Mouse (Mus musculus) lung, adult 2 months (tissue): ENCODE measurements around the gene Osbpl9. TPM values are rescaled to one million over a fixed set of nuclear protein-coding genes. Genes with fewer than 3 reads are reported as not detected.
A peak's percentile ranks its signal among the peaks of the same experiment; 100 is the strongest.

Source experiments
- DNase-seq: peaks from one replicate; pipeline ENCODE4 v3.0.0; 2022
- H3K4me1 ChIP-seq: fragments of 200-500 bp; 2 replicates; pipeline ENCODE4 v1.6.1; 2011; ENCODE audit warnings: low read length; ENCODE audit not compliant: control insufficient read depth, insufficient read depth
- H3K4me3 ChIP-seq: fragments of 200-500 bp; replicated peaks from 2 replicates; pipeline ENCODE3; 2011; ENCODE audit warnings: low read depth, mild to moderate bottlenecking, control low read depth, low read length; ENCODE audit errors: extremely low read depth
- CTCF ChIP-seq: fragments of 200-500 bp; IDR thresholded peaks from 2 replicates; pipeline ENCODE4 v1.5.1; 2011; ENCODE audit warnings: mild to moderate bottlenecking, low read length, control low read depth; ENCODE audit not compliant: insufficient read depth
- POLR2A ChIP-seq: fragments of 200-500 bp; IDR thresholded peaks from 2 replicates; pipeline ENCODE4 v1.6.1; 2011; ENCODE audit warnings: low read depth, mild to moderate bottlenecking, control low read depth, low read length, borderline replicate concordance; ENCODE audit errors: extremely low read depth
- WGBS: fragments of 180-500 bp; shearing (Covaris S2); methylation state at CpG from one replicate; pipeline ENCODE4 v1.1.7; 2018; 5-methylcytosine and 5-hydroxymethylcytosine counted together
- polyA plus RNA-seq: library from polyadenylated mRNA; depleted of rRNA; stranded (reverse); fragments of >200 nt; gene quantifications from 2 replicates; pipeline ENCODE4 v1.2.3, GENCODE M21; 2012

The Osbpl9 gene
- polyA plus RNA-seq, 1 experiment: 167 TPM

DNA sequence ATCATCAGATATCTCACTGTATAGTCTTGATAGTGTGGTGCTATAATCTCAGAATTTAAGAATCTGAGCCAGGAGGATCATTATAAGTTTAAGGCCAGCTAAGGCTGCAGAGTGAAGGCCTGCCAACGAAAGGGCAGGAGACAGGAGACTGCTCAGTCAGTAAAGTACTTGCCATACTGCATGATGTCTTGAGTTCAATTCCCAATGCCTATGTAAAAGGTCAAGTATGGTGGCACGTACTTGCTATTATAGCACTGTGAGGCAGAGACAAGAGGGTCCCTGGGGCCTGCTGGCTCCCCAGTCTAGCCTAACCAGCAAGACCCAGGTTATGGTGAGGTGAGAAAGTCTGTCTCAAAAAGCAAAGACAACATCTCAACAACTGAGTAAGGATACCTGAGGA lies 32.1 kb upstream of the Osbpl9 start, which contains the start of gene Calr4:
Gene Calr4, plus strand, starts transcription at position 301 of the 400 bp plus-strand sequence.
- WGBS: 79% methylated on average over 2 of the region's 2 CpGs
- Histone ChIP-seq H3K4me1 (no peaks in the 10 kb centered on the region), H3K4me3 (no peak within 1 kb of the TSS)
- TF ChIP-seq POLR2A: no peak
- no peak for TF ChIP-seq CTCF
- DNase-seq: no peak

DNA sequence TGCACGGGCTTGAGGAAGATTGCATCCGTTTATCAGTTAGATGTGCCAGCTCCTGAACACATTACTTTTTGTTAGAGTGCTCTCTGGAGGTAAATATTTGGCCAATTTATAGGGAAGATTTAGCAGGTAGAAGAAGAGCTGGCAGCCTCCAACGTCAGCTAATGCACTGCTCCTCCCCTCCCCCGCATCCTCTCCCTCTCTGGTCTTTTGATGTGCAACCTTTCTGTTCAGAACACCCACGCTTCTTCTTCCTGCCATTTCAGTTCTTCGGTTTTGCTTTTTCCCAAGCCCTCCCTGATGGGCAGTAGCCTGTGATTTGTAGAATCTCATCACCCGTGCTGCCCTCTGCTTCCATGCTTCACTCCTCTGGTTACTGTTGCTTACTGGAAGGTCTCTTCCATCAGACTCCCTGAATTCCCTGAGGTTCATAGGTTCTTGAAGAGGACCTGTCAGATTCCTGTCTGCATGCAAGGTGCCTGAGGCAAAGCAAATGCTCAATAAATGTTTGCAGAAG lies 27.8 kb upstream of the Osbpl9 start:
- no peak overlapping the region for H3K4me3 ChIP-seq
- peaks cover 7% of the 10 kb centered on the region for H3K4me1 ChIP-seq
- WGBS: 47% methylated on average over 7 of the region's 7 CpGs
- no peak for DNase-seq
- TF ChIP-seq POLR2A (no peak), CTCF (no peak)

DNA sequence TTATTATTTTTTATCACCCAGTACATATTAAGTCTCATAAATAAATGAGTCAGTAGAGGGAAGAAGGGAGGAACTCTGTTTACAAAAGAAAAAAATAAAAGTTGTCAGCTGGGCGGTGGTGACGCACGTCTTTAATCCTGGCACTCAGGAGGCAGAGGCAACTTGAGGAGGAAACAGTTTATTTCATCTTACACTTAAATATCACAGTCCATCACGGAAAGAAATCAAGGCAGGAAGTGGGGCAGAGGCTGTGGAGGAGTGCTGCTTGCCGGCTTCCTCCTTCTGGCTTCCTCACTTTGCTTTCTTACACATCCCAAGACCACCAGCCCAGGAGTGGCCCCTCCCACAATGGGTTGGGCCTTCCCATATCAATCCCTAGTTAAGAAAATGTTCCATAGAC lies 24.0 kb upstream of the Osbpl9 start:
- no peak for DNase-seq
- no peak for TF ChIP-seq POLR2A
- no peak for TF ChIP-seq CTCF
- H3K4me1 ChIP-seq: peaks cover 9% of the 10 kb centered on the region
- H3K4me3 ChIP-seq: no peak overlapping the region
- 27% methylated on average over 5 of the region's 5 CpGs for WGBS

DNA sequence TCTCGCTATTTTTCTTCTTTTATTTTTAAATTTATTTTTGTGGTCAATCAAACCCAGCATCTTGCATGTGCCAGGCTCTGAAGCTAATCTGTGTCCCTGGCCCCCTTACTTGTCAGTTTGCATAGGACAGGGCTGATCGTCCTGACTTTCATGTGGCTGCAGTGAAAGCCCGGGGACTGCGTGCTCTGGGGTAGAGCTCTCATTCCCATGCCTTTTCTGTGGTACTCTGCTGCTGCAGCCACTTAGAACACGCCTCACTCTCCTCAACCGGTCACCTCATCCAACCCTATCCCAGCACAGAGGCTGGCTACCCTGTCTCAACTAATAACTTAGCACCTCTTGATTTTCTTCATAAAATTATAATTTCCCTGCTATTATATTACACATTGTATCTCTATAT lies 23.5 kb upstream of the Osbpl9 start:
- WGBS: 59% methylated on average over 6 of the region's 6 CpGs
- TF ChIP-seq POLR2A (no peak), CTCF (no peak)
- Histone ChIP-seq H3K4me3 (no peak overlapping the region), H3K4me1 (peaks cover 9% of the 10 kb centered on the region)
- DNase-seq: no peak

DNA sequence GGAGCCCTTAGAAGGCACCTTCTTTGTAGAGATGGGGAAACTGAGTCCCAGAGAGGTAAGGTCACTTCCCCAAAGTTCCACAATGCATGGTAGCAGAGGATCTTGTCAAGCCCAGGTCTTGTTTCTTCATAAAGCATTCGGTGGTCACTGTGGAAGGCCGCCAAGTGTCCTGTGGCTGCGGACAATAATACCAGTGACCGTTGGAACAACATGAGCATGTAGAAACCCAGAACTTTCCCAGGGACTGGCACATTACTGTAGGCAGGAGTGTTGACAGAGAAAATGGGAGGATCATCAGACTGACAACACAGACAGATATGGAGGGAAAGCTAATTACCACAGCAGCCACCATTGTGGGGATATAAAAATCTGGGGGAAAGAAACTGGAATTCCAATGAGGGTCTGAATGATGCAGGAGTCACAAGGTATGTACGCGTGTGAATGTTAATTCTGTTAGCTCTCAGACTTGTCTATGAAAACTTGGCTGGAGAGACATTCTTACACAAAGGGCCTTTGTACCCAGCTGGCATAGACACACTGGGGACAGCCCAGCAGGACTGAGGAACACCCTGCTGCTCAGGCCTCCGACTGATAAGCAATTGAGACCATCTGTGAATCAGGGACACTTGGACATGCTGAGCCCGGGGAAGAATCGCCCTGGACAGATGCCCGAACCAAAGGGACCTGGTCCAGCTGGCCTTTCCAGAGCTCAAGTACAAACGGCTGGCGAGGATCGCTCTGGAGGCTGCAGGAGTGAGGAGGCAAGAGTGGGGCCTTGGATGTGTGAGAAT lies 22.9 kb upstream of the Osbpl9 start:
- H3K4me1 ChIP-seq: peaks cover 9% of the 10 kb centered on the region
- no peak overlapping the region for H3K4me3 ChIP-seq
- TF ChIP-seq CTCF: no peak
- no peak for TF ChIP-seq POLR2A
- peak; percentile 40 for DNase-seq
- 45% methylated on average over 13 of the region's 13 CpGs for WGBS

DNA sequence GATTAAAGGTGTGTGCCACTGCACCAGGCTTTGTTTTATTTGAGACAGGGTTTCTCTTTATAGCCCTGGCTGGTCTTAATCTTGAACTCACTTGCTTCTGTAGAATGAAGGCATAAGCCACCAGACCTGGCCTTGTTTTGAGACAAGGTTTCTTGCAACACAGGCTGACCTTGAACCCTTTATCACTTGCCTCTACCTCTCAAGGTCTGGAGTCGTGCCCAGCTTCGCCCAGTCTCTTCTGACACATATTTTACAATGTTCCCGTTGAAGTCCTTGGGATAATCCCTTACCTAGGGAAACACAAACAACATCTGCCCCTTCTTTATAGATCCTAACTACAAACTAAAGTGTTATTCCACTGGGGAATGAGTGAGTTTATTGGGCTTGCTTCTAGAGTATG lies 19.9 kb upstream of the Osbpl9 start:
- WGBS: 70% methylated on average over 3 of the region's 3 CpGs
- no peak for DNase-seq
- no peak for TF ChIP-seq CTCF
- TF ChIP-seq POLR2A: no peak
- no peak overlapping the region for H3K4me3 ChIP-seq
- H3K4me1 ChIP-seq: peaks cover 9% of the 10 kb centered on the region

DNA sequence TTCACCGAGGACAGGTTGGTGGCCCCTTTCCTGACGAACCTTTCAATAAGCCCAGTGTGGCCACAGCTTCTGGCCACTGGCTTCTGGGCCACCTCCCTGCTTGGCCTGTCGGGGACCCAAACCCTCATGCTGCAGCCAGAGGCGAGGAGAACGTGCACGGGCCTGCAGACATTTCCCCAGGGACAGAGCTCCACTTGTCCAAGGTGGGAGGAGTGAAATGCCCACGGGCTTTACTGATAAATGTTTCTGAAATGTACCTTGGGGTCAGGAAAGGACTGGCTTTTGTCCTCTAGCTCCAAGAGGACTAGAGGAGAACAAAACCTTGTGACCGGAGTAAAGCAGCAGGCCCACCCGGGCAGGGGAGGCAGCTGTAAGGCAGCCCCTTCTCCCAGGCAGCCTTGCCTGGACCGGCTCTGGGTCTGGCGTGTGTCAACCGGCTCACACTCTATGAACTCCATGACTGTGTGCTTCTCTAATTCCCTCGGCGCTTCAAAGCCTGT lies 18.4 kb upstream of the Osbpl9 start:
- DNase-seq: no peak
- TF ChIP-seq POLR2A (no peak), CTCF (no peak)
- Histone ChIP-seq H3K4me1 (peaks cover 3% of the 10 kb centered on the region), H3K4me3 (no peak overlapping the region)
- 82% methylated on average over 14 of the region's 14 CpGs for WGBS

DNA sequence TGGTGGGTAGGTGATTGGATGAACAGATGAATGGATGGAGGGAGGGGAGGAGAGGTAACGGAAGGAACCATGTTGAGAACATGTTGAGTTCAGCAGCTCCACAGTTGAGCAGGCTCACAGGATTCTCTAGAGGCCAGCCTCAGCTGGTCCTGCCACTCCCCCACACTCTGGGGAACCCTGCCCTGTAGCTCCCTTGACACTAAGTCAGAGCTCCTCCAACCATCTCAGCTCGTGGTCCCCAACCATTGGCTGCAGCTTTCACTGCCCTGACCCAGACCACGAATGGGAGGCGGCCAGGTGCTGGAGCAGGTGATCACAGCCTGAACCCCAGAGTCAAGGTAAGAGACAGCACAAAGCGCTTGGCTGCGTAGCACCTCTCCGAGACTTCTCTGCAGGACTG lies 15.9 kb upstream of the Osbpl9 start:
- DNase-seq: no peak
- TF ChIP-seq POLR2A (no peak), CTCF (no peak)
- Histone ChIP-seq H3K4me1 (no peaks in the 10 kb centered on the region; the same call in 1 of the 2 replicates), H3K4me3 (no peak overlapping the region)
- WGBS: 82% methylated on average over 7 of the region's 7 CpGs

DNA sequence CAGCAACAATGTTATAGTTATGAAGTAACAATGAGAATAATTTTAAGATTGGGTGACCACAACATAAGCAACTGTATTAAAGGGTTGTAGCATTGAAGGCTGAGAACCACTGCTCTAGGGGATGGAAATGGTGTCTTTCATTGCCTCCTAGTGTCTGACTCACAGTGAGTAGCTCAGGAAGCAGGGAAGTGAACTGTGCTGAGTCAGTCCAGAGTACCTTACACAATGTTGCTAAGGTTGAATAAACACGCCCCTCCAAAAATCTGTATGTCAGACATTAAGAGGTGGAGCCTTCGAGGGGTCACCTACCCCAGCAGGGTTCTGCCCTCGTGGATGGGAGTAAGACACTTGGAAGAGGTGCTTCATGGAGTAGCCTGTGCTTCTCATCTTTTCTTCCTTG lies 11.9 kb upstream of the Osbpl9 start:
- Histone ChIP-seq H3K4me1 (no peaks in the 10 kb centered on the region; the same call in 1 of the 2 replicates), H3K4me3 (no peak overlapping the region)
- WGBS: 75% methylated on average over 3 of the region's 3 CpGs
- DNase-seq: no peak
- TF ChIP-seq CTCF: no peak
- no peak for TF ChIP-seq POLR2A

DNA sequence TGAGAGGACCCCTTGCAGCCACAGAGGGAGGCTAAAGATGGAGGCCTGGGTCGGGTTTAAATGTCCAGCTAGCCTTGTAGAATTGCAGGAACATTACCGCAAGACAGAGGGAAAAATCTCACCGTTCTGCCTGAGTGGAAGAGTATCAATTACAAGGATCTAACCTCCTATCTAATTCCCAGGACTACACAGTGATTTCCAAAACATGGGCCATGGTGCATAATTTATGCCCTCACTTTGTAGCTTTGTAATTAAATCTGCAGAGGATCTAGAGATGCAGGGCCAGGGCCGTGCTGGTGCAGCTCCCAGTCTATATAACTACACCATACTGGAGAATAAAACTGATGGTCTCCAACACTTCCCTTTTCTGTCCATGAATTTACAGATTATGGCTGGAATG lies 8.8 kb upstream of the Osbpl9 start:
- TF ChIP-seq CTCF: no peak
- TF ChIP-seq POLR2A: no peak
- WGBS: 83% methylated on average over 4 of the region's 4 CpGs
- Histone ChIP-seq H3K4me3 (no peak overlapping the region), H3K4me1 (no peaks in the 10 kb centered on the region; the same call in 1 of the 2 replicates)
- DNase-seq: no peak
